Mouse (Mus musculus) kidney, adult 2 months (tissue): ENCODE data around the gene Fras1. TPM values are rescaled to one million over a fixed set of nuclear protein-coding genes. Genes with fewer than 3 reads are reported as not detected.

Source experiments
- DNase-seq: peaks from one replicate; pipeline ENCODE4 v3.0.0; 2021
- H3K27ac ChIP-seq: fragments of 200-500 bp; 2 replicates; pipeline ENCODE4 v1.5.1; 2012; ENCODE audit warnings: low read depth, low read length, control low read depth, inconsistent platforms; ENCODE audit not compliant: insufficient read depth
- H3K27me3 ChIP-seq: fragments of 200-500 bp; replicated peaks from 2 replicates; pipeline ENCODE4 v1.6.1; 2012; ENCODE audit warnings: mild to moderate bottlenecking, moderate library complexity, low read length, inconsistent platforms; ENCODE audit not compliant: control insufficient read depth, insufficient read depth
- H3K36me3 ChIP-seq: fragments of 200-500 bp; 2 replicates; pipeline ENCODE4 v1.6.1; 2012; ENCODE audit warnings: mild to moderate bottlenecking, moderate library complexity, low read length, inconsistent platforms; ENCODE audit not compliant: control insufficient read depth, insufficient read depth
- H3K4me1 ChIP-seq: fragments of 200-500 bp; 2 replicates; pipeline ENCODE4 v1.6.1; 2011; ENCODE audit warnings: low read length; ENCODE audit not compliant: control insufficient read depth, insufficient read depth
- H3K4me3 ChIP-seq: fragments of 200-500 bp; 2 replicates; pipeline ENCODE4 v1.5.1; 2011; ENCODE audit warnings: mild to moderate bottlenecking, low read depth, low read length, control low read depth; ENCODE audit not compliant: insufficient read depth
- CTCF ChIP-seq: fragments of 200-500 bp; conservative IDR thresholded peaks from 2 replicates; pipeline ENCODE4 v1.5.1; 2011; ENCODE audit warnings: low read depth, mild to moderate bottlenecking, control low read depth, low read length, moderate library complexity, mixed read lengths; ENCODE audit not compliant: insufficient read depth, insufficient read length
- POLR2A ChIP-seq: fragments of 200-500 bp; IDR thresholded peaks from one replicate; pipeline ENCODE4 v1.6.1; 2011; ENCODE audit warnings: low read depth, low read length, control low read depth
- WGBS: fragments of 180-500 bp; shearing (Covaris S2); methylation state at CpG from one replicate; pipeline ENCODE4 v1.1.7; 2018; 5-methylcytosine and 5-hydroxymethylcytosine counted together
- polyA plus RNA-seq: library from polyadenylated mRNA; depleted of rRNA; stranded (reverse); fragments of >200 nt; gene quantifications from 2 replicates; pipeline ENCODE4 v1.2.3, GENCODE M21; 2012

Gene Fras1
- polyA plus RNA-seq, 1 experiment, result 6.1 TPM

DNA sequence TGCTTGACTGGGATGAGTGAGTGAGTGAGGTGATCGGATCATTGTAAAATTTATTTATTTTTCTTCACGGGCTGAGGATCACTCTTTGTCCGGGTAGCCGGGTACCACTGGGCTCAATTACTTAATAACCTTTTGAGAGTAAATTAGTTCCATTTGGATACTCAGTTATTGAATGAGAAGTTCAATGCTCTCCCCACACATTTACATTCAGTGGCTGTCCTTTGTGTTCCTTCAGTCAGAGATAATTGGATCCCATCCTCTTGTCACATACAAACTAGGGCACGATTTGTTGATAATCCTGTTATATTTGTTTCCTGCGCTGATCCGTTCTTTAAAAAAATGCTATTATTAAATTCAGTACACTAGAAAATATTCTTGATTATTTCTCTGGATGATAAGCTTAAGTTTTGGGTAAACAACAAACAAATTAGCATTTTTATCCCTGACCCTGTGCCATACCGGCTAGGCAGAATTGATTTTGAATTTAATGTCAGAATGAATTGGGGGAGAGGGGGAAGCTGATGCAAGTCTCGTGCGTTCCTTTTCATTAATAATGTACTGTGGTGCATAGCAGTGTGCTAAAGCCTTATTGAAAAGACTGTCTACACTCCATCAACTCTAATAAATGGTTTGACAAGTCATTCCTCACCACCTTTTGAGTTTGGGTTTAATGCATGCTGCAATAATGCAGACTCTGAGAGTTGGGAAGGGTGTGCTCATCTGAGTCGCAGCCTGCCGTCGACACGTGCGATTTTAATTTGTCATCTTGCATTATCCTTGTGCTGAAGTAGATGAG is 12.6 kb downstream of the Fras1 start:
- Histone ChIP-seq H3K27ac (no peak overlapping the region), H3K36me3 (no peaks in the 10 kb centered on the region; the same call in 1 of the 2 replicates), H3K4me1 (no peaks in the 10 kb centered on the region; the same call in 1 of the 2 replicates), H3K4me3 (no peak overlapping the region), H3K27me3 (no peaks in the 10 kb centered on the region)
- DNase-seq, result no peak
- 85% methylated on average over 15 of the region's 15 CpGs for WGBS
- TF ChIP-seq POLR2A, result no peak

DNA sequence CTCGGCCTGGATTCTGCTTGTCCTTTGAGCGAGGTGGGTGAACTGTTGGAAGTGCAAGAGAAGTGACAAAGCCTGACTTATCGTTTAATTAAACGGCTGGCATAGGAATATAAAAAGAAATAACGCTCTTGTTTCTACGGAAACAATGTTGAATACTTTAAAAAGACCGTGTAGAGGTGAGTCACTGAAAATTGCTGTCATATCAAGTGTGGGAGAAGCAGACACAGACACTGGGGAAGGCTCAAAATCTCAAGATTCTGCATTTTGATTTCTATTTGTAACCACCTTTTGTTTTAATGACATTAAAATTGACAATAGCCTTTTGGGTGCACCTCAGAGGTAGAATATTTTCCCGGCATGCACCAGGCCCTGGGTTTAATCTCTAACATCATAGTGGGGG is 14.6 kb downstream of the Fras1 start:
- DNase-seq, result no peak
- no peak overlapping the region for H3K27ac ChIP-seq
- no peaks in the 10 kb centered on the region for H3K27me3 ChIP-seq
- no peaks in the 10 kb centered on the region; the same call in 1 of the 2 replicates for H3K36me3 ChIP-seq
- H3K4me3 ChIP-seq, result no peak overlapping the region
- WGBS, result 94% methylated on average over 8 of the region's 8 CpGs
- TF ChIP-seq CTCF, result no peak
- no peak for TF ChIP-seq POLR2A
- no peaks in the 10 kb centered on the region; the same call in 1 of the 2 replicates for H3K4me1 ChIP-seq

DNA sequence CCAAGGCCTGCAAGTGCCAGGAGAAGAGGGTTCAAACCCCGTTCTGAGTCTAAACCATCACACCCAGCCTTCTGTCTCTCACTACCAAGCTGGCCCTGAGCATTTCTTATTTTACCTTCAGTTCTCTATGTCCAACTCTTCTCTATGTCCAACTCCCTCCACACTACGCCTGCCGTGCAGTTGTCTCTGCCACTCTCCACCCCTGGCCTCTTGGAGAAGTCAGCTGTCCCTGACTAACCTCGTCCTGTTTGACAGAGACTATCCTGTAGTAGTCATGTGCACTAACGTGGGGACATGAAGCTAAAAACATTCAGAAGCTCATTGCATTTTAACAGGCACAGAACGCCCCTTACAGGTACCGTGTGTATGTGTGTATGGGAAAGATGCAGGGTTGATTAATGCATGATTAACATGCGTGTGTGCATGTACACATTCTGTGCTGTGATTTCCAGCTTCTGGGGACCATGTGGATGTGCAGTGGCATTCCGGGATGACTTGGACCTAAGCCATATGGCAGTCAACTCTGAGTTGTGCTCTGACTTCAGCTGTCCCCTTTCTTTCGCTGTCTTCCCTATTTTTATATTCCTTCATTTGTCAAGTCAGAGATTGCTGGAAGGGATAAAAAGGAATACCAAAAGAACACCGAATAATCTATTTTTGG is 16.3 kb downstream of the Fras1 start:
- no peaks in the 10 kb centered on the region; the same call in 1 of the 2 replicates for H3K36me3 ChIP-seq
- TF ChIP-seq POLR2A (no peak), CTCF (no peak)
- no peak overlapping the region for H3K4me3 ChIP-seq
- H3K4me1 ChIP-seq, result no peaks in the 10 kb centered on the region; the same call in 1 of the 2 replicates
- no peaks in the 10 kb centered on the region for H3K27me3 ChIP-seq
- DNase-seq, result no peak
- H3K27ac ChIP-seq, result no peak overlapping the region
- 85% methylated on average over 11 of the region's 11 CpGs for WGBS

DNA sequence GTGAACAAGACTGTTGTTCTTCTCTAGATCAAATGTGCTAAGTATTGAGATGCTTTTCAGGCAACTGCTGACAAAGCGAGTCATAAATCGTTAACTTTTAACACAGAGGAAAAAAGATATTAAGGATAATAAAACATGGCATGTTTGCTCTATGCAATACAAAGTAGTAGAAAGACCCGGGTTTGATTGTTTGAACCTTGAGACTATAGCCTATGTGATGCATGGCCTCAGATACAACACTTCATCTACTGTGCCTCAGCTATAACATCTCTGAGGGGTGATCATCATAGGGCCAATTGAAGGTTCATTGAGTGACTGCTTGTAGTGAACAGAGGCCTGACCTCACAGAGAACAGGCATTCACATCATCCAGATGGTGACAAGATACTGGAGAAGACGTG is 17.3 kb downstream of the Fras1 start:
- 65% methylated on average over 4 of the region's 4 CpGs for WGBS
- no peak overlapping the region for H3K4me3 ChIP-seq
- TF ChIP-seq POLR2A (no peak), CTCF (no peak)
- peaks cover 2% of the 10 kb centered on the region; the same call in 1 of the 2 replicates for H3K4me1 ChIP-seq
- H3K36me3 ChIP-seq, result no peaks in the 10 kb centered on the region; the same call in 1 of the 2 replicates
- H3K27ac ChIP-seq, result no peak overlapping the region
- H3K27me3 ChIP-seq, result no peaks in the 10 kb centered on the region
- DNase-seq, result no peak

DNA sequence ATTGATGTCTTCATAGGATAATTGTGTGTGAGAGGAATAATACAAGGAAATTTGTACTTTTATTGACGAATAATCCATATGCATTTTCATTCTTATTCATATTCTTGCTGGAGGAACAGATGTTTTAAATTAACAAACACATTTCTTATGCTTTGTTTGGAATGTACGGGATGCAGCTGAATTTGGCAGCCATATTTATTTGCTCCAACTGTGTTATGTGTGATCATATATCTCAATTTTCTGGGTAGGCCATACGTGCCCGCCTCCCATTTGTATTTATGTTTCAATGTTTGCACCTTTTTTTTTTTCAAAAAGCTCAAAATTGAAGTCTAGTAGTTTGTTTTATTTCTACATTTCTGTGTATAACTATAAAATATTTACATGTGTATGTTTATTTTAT is 21.2 kb downstream of the Fras1 start:
- H3K4me3 ChIP-seq, result no peak overlapping the region
- no peaks in the 10 kb centered on the region for H3K27me3 ChIP-seq
- DNase-seq, result no peak
- peaks cover 7% of the 10 kb centered on the region; the same call in 1 of the 2 replicates for H3K4me1 ChIP-seq
- no peaks in the 10 kb centered on the region for H3K36me3 ChIP-seq
- 95% methylated on average over 4 of the region's 4 CpGs for WGBS
- TF ChIP-seq CTCF, result no peak
- no peak for TF ChIP-seq POLR2A
- H3K27ac ChIP-seq, result no peak overlapping the region

DNA sequence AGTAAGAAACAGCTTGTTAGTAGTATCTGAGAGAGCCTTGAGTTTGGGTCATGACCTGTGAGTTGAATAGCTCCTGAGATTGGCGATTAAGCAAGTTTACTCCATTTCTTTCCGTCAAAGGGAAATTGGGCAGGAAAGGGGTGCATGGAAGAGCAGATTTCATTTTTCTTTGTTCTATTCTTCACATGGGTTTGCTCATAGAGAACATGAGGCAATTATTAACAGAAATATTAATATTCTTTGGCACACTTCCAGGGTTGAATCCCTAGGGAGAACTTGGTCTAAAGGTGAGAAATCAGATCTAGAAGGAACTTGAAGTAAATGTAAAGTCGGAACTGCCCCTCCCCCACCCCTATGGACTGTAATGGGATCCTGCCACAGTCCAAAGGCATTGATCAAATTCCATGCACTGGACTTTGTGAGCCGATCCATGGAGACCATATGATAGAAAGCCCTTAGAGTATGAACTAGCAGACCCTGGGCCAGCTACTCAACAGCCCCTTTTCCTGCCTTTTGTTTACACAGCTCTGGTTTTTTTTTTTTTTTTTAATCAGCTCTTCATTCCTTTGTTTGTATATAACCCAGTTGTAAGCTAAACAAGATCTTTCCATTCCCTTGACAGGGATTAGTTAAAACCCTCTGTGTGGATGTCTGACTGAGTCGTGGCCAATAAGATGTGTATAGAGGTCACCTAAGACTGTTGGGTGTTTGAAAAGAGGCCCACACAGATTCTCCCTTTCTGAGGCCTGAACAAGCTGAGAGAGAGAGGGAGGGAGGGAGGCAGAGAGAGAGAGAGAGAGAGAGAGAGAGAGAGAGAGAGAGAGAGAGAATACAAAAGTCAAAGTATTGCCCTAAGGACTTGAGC is 22.3 kb downstream of the Fras1 start:
- Histone ChIP-seq H3K4me1 (peaks cover 7% of the 10 kb centered on the region; the same call in 1 of the 2 replicates), H3K27me3 (no peaks in the 10 kb centered on the region), H3K36me3 (no peaks in the 10 kb centered on the region), H3K4me3 (no peak overlapping the region), H3K27ac (peak overlapping the region; percentile 60; the same call in 1 of the 2 replicates)
- TF ChIP-seq POLR2A (no peak), CTCF (no peak)
- no peak for DNase-seq
- 38% methylated on average over 5 of the region's 5 CpGs for WGBS
